Mouse (Mus musculus) CH12.LX (cell line): ENCODE data around the gene Opcml.

Experiments
- BHLHE40 ChIP-seq: IDR thresholded peaks from 2 replicates; pipeline ENCODE4 v1.6.1; 2011; ENCODE audit warnings: mild to moderate bottlenecking, low read depth, low read length, improper control_type of control experiment
- CTCF ChIP-seq, 2 experiments: IDR thresholded peaks in 1 of 2; conservative IDR thresholded peaks in 1 of 2; 2 replicates each; pipeline ENCODE4 v1.5.1; 2011 to 2012; ENCODE audit warnings: low read depth in 2 of 2, low read length in 2 of 2, improper control_type of control experiment in 1 of 2, inconsistent platforms in 1 of 2, mild to moderate bottlenecking in 1 of 2, moderate library complexity in 1 of 2
- MXI1 ChIP-seq: IDR thresholded peaks from 2 replicates; pipeline ENCODE4 v1.6.1; 2011; ENCODE audit warnings: mild to moderate bottlenecking, low read depth, low read length, improper control_type of control experiment
- MYC ChIP-seq: IDR thresholded peaks from 2 replicates; pipeline ENCODE4 v1.6.1; 2011; ENCODE audit warnings: low read depth, mild to moderate bottlenecking, improper control_type of control experiment, low read length
- POLR2A ChIP-seq: IDR thresholded peaks from 2 replicates; pipeline ENCODE4 v1.6.1; 2011; ENCODE audit warnings: low read depth, mild to moderate bottlenecking, improper control_type of control experiment, low read length
- POLR2AphosphoS2 ChIP-seq: IDR thresholded peaks from 2 replicates; pipeline ENCODE4 v1.6.1; 2011; ENCODE audit warnings: low read depth, low read length, improper control_type of control experiment

DNA sequence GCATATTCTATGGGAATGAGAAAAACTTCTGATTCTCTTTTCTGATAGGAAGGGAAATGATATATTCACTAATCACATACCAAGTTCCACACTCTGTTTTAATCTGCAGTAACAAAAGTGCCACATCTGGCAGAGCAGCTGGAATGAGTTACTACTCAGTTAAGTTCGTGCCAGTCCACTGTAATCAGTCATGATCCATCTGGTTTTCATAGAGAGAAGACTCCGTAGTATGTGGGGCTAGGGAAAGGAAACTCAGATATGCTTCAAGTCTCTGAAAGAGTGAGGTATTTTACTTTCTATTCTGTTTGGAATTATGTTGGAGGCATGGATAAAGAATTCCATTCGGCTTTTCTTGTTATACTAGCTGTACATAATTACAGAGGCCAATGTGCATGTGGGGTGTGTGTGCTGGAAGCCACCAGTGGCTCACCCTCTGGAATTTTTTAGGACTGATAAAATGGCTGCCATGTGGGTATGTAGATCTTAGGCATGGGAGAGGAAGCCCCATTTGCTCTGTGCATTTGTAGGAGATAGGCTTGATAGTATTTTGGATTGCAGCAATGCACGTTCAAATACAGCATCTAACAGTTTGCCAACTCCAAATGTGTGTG lies 966.4 kb downstream of the Opcml start:
- TF ChIP-seq POLR2A (no peak), BHLHE40 (no peak), CTCF (conservative IDR thresholded peaks at IDR 0.05 in 1 of 2, IDR thresholded peaks at IDR 0.05 in 1 of 2; ENCODE audit: low read depth in 2 of 2, low read length in 2 of 2) (no peak), MYC (no peak), MXI1 (no peak), POLR2AphosphoS2 (no peak)
